Mouse (Mus musculus) heart, embryonic 14.5 days (tissue): ENCODE measurements around the gene Col5a1. TPM values are rescaled to one million over a fixed set of nuclear protein-coding genes. Genes with fewer than 3 reads are reported as not detected.
A peak's percentile ranks its signal among the peaks of the same experiment; 100 is the strongest.

Experiments
- ATAC-seq: fragments of 200-750 bp; cut with Nextera tagmentation; 2 replicates; pipeline ENCODE4 v1.8.0; 2017; ENCODE audit warnings: low read depth, moderate TSS enrichment; ENCODE audit not compliant: insufficient number of reproducible peaks, insufficient read depth, low FRiP score
- H3K27ac ChIP-seq, 2 experiments: fragments of 200-500 bp in 1 of 2; fragments of 300-500 bp in 1 of 2; sonication (generic) in 1 of 2; replicated peaks in 1 of 2; 2 replicates each; pipeline ENCODE4 v1.5.1; 2012 to 2014; ENCODE audit warnings: low read depth in 2 of 2, low read length in 2 of 2, control low read depth in 1 of 2, mild to moderate bottlenecking in 1 of 2, mixed read lengths in 1 of 2; ENCODE audit not compliant: control insufficient read depth in 1 of 2, insufficient read depth in 1 of 2
- H3K27me3 ChIP-seq: fragments of 300-500 bp; sonication (generic); 2 replicates; pipeline ENCODE4 v1.6.1; 2014; ENCODE audit warnings: mild to moderate bottlenecking, low read length, control low read depth; ENCODE audit not compliant: control insufficient read depth, insufficient read depth
- H3K36me3 ChIP-seq: fragments of 300-500 bp; sonication (generic); 2 replicates; pipeline ENCODE4 v1.6.1; 2014; ENCODE audit warnings: mild to moderate bottlenecking, control low read depth, low read length, mixed read lengths; ENCODE audit not compliant: control insufficient read depth, insufficient read depth
- H3K4me1 ChIP-seq, 2 experiments: fragments of 200-500 bp in 1 of 2; fragments of 300-500 bp in 1 of 2; sonication (generic) in 1 of 2; 2 replicates each; pipeline ENCODE4 v1.6.1; 2012 to 2014; ENCODE audit warnings: low read length in 2 of 2, control low read depth in 1 of 2, mixed read lengths in 1 of 2; ENCODE audit not compliant: control insufficient read depth in 2 of 2, insufficient read depth in 2 of 2
- H3K4me2 ChIP-seq: fragments of 300-500 bp; sonication (generic); 2 replicates; pipeline ENCODE4 v1.6.1; 2014; ENCODE audit warnings: mild to moderate bottlenecking, low read length
- H3K4me3 ChIP-seq, 2 experiments: fragments of 200-500 bp in 1 of 2; fragments of 300-500 bp in 1 of 2; sonication (generic) in 1 of 2; 2 replicates each; pipeline ENCODE4 v1.5.1; 2012 to 2014; ENCODE audit warnings: low read length in 2 of 2, mild to moderate bottlenecking in 2 of 2, control low read depth in 1 of 2, low read depth in 1 of 2, moderate library complexity in 1 of 2; ENCODE audit not compliant: control insufficient read depth in 1 of 2, insufficient read depth in 1 of 2
- H3K9ac ChIP-seq: fragments of 300-500 bp; sonication (generic); 2 replicates; pipeline ENCODE4 v1.6.1; 2014; ENCODE audit warnings: mild to moderate bottlenecking, low read length
- H3K9me3 ChIP-seq: fragments of 300-500 bp; sonication (generic); 2 replicates; pipeline ENCODE4 v1.6.1; 2016; ENCODE audit warnings: low read length, control low read depth; ENCODE audit not compliant: control insufficient read depth
- WGBS: fragments of 180-500 bp; shearing (Covaris S2); extraction: QIAGEN DNeasy Blood & Tissue Kit; methylation state at CpG from one replicate; pipeline ENCODE4 v1.1.7; 2014; 5-methylcytosine and 5-hydroxymethylcytosine counted together
- polyA plus RNA-seq: library from polyadenylated mRNA; unstranded; fragments of >200 nt; fragmentation: Nextera tagmentation; extraction: Ambion mirVana; gene quantifications from 2 replicates; pipeline ENCODE4 v1.2.1, GENCODE M21; 2014

The Col5a1 gene
- polyA plus RNA-seq, 1 experiment from 2014 or later: 70.0 TPM

DNA sequence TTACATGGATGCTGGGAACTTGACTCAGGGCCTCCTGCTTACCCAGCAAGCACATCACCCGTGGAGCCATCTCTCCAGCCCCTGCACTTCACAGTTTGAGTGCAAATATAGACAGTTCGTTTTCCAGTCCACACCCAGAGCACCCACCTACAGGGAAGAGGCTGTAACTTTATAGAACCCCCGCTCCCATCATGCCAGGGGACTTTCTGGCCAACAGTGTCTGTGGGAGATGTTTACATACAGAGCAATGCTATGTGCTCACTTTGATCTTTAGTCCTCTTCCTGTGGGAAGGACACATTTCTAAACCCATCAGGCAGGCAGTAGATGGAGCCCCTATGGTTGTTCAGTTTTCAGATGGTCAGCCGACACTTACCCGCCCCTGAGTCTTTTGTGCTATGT is 180.5 kb downstream of the Col5a1 start:
- 74% methylated on average over 5 of the region's 5 CpGs for WGBS
- peaks cover 0 to 3% of the 10 kb centered on the region in 2 experiments; a peak in 2 of 4 replicates for H3K4me1 ChIP-seq
- H3K27me3 ChIP-seq: no peaks in the 10 kb centered on the region
- H3K27ac ChIP-seq: no peak overlapping the region
- no peaks in the 10 kb centered on the region for H3K36me3 ChIP-seq
- H3K4me2 ChIP-seq: no peak overlapping the region
- no peak overlapping the region for H3K4me3 ChIP-seq
- ATAC-seq: no peak
- H3K9ac ChIP-seq: no peak overlapping the region
- H3K9me3 ChIP-seq: no peaks in the 10 kb centered on the region

DNA sequence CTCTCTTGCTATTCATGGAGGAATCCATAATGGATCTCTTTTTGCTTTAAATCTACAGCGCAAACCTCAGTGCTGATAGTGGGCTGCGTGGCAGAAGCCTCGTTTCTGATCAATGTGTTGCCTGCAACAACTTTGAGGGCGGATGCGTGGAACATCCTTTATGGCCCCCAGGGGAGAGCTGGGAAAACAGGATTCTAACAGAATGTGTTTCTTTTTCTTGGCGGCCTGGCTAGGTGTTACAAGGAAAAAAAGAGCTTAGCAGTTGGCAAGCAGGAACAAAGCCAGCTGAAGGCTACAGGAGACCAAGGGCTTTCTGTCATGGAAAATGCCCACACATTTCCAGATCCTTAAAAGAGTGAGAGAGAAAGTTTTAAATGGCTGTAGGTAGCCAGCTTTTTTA is 180.9 kb downstream of the Col5a1 start:
- Histone ChIP-seq H3K36me3 (no peaks in the 10 kb centered on the region), H3K4me3 (no peak overlapping the region), H3K27me3 (no peaks in the 10 kb centered on the region), H3K4me1 (peaks cover 0 to 3% of the 10 kb centered on the region in 2 experiments; a peak in 2 of 4 replicates), H3K9me3 (no peaks in the 10 kb centered on the region), H3K4me2 (no peak overlapping the region), H3K9ac (no peak overlapping the region), H3K27ac (no peak overlapping the region)
- no peak for ATAC-seq
- WGBS: 63% methylated on average over 6 of the region's 6 CpGs

DNA sequence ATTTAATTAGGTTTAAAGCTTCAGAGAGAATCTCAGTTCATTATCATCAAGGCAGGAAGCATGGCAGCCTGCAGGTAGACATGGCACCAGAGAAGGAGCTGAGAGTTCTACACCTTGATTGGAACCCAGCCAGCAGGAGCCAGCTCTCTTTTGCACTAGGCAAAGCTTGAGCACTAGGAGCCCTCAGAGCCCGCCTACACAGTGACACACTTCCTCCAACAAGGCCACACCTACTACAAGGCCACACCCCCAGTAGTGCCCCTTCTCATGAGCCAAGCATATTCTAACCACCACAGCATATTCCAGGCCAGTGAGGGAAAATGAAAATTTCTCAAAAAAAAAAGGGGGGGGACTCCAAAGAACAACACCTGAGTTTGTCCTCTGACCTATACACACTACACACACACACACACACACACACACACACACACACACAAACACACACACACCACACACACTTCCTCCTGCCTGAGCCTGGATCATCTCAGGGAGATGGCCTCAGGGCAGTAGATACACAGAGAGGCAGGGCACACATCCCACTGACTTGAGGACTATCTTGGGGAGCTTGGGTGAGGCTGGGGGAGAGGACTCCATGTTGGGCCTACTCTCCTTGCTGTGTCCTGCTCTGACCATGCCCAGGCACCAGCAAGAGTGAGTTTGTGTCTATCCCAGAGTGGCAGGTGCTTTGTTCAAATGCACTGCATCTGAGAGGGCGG is 181.8 kb downstream of the Col5a1 start:
- WGBS: 78% methylated on average over 2 of the region's 2 CpGs
- Histone ChIP-seq H3K4me3 (no peak overlapping the region), H3K4me2 (no peak overlapping the region), H3K9ac (no peak overlapping the region), H3K4me1 (peaks cover 0 to 3% of the 10 kb centered on the region in 2 experiments; a peak in 2 of 4 replicates), H3K36me3 (no peaks in the 10 kb centered on the region), H3K27ac (no peak overlapping the region), H3K27me3 (no peaks in the 10 kb centered on the region), H3K9me3 (no peaks in the 10 kb centered on the region)
- ATAC-seq: no peak

DNA sequence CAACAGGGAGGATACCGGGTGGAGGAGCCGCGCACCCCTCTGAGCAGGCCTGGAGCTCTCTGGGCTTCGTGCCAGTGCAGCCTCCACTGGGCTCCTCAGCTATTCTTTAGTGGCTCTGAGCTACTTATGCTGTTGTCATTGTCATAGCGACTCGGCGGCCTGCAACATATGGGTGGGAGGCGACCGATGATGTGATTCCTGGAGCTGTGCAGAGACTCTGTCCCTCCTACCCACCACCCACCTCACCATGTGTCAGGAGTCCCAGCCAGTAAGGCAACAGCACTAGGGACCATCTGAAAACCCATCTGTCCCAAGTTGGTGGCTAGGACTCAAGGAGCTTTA is 182.3 kb downstream of the Col5a1 start:
- Histone ChIP-seq H3K9ac (no peak overlapping the region), H3K4me2 (no peak overlapping the region), H3K9me3 (no peaks in the 10 kb centered on the region), H3K4me3 (no peak overlapping the region), H3K36me3 (no peaks in the 10 kb centered on the region), H3K4me1 (peaks cover 0 to 3% of the 10 kb centered on the region in 2 experiments; a peak in 2 of 4 replicates), H3K27ac (no peak overlapping the region), H3K27me3 (no peaks in the 10 kb centered on the region)
- 48% methylated on average over 9 of the region's 9 CpGs for WGBS
- 0 out of 2 replicates have a peak, but pooled peaks have one; percentile 39 for ATAC-seq

DNA sequence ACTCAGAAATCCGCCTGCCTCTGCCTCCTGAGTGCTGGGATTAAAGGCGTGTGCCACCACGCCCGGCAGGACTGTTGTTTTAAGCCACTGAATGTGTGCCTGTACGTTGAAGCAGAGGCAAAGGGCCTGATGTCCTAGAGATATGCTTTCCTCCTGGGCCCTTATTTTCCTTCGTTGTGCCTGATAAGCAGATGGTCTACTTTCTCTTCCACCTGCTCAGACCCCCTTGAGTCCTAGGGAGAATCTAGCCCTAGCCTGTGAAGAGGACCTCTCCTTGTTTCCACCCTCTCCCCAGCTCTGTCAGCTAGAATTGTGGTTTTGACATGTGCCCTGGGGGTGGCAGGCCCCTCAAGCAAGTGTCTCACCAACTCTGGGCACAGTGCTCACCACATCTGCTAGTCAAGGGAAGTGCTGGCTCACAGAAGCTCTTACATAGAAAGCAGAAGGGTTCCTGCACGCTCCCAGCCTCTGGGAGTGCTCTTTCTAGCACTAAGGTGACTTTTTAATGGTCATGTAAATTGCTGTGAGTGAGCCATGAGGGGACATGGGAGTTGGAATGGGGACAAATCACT is 189.5 kb downstream of the Col5a1 start:
- H3K27me3 ChIP-seq: no peaks in the 10 kb centered on the region
- H3K9me3 ChIP-seq: no peaks in the 10 kb centered on the region
- WGBS: 67% methylated on average over 7 of the region's 7 CpGs
- no peak overlapping the region for H3K4me3 ChIP-seq
- ATAC-seq: no peak
- no peak overlapping the region for H3K9ac ChIP-seq
- H3K36me3 ChIP-seq: no peaks in the 10 kb centered on the region
- no peaks in the 10 kb centered on the region for H3K4me1 ChIP-seq
- H3K27ac ChIP-seq: no peak overlapping the region
- no peak overlapping the region for H3K4me2 ChIP-seq

DNA sequence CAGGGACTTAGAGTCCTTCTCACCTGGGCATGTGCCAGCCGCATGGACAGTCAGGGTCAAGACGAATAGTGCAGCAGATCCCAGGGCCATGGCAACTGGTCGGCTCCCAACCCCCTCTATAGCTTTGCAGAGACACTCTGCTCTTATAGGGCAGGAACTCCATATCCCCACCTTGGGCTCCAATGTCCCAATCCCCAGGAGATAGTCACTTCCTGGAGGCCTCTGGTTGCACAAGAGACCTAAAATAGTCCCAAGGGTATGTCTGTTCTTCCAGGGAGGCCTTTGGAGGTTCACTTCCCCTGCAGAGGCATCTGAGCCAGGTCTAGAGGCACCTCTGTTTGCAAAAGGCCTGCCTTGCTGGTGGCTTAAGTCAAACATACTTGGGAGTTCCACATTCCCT is 198.5 kb downstream of the Col5a1 start, which contains the start of gene Fcnb:
Gene Fcnb, minus strand, starts transcription at position 118 of the 400 bp plus-strand sequence.
- H3K4me2 ChIP-seq: no peak within 1 kb of the TSS
- H3K9me3 ChIP-seq: no peaks in the 10 kb centered on the region
- no peak within 1 kb of the TSS for H3K27ac ChIP-seq
- no peaks in the 10 kb centered on the region for H3K27me3 ChIP-seq
- ATAC-seq: no peak
- H3K36me3 ChIP-seq: no peaks in the 10 kb centered on the region
- no peak within 1 kb of the TSS for H3K4me3 ChIP-seq
- no peaks in the 10 kb centered on the region for H3K4me1 ChIP-seq
- H3K9ac ChIP-seq: no peak within 1 kb of the TSS
- WGBS: 80% methylated on average over 3 of the region's 3 CpGs

DNA sequence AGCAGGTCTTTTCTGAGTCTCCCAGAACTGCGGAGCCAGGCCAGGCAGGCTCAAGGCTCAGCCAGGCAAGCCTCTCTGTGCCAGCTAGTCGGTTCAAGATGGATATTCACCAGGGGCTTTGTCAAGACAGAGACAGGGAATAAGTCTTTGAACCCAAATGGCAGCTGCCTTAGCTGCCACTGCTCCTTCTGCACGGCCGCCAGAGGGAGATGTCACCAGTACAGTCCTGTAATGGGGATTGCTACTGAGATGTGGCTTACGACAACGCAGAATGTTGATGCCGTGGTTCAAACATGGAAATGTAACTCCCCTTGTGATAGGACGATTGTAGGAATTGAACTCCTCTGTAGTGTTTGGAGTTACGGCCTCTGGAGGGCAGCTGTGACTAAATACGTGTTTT is 199.9 kb downstream of the Col5a1 start:
- ATAC-seq: no peak
- Histone ChIP-seq H3K9me3 (no peaks in the 10 kb centered on the region), H3K36me3 (no peaks in the 10 kb centered on the region), H3K9ac (no peak overlapping the region), H3K4me2 (no peak overlapping the region), H3K27me3 (no peaks in the 10 kb centered on the region), H3K27ac (no peak overlapping the region), H3K4me3 (no peak overlapping the region), H3K4me1 (no peaks in the 10 kb centered on the region)
- 77% methylated on average over 10 of the region's 10 CpGs for WGBS
